Mouse (Mus musculus): ENCODE measurements at regions not wholly inside any gene's neighbourhood (a gene's known extent, or its start where the extent isn't known, plus 50 kb on each side); places are given as distances from the start of the nearest gene placed in this dataset.

DNA sequence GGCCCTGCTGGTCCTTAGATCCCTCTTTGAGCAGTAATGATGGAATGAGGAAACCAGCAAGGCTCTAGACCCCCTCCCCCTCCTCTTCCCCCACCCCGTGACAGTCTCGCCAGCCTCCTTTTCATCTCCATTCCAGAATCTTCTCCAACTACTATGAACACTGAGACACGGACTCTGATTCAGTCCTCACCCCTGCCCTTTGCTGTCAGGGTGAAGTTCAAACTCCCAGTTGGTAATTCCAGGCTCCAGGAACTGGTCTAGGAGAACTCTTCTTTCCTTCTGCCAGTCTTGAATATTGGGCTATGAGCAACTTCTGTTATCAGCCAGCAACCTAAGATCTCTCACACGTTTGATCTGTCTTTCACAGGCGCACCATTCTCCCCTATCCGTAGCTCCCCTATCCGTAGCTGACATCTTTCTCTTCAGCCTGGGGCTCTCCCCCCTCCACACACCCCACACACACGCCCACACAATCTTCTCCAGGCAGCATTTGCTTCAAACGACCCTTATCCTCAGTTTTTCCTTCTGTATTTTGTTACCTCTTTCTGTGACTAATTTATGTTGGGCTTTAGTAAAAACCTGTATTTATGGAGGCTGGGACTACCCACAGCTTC lies 128.6 kb upstream of the Rreb1 start:
- no peak for ATAC-seq (ENCODE audit: poor library complexity, severe bottlenecking)

- ATAC-seq (ENCODE audit: poor library complexity, severe bottlenecking), result no peak
Observed at GRCm38 (mm10) chr13:37651221-37651946, 126.8 kb upstream of the Rreb1 start.

DNA sequence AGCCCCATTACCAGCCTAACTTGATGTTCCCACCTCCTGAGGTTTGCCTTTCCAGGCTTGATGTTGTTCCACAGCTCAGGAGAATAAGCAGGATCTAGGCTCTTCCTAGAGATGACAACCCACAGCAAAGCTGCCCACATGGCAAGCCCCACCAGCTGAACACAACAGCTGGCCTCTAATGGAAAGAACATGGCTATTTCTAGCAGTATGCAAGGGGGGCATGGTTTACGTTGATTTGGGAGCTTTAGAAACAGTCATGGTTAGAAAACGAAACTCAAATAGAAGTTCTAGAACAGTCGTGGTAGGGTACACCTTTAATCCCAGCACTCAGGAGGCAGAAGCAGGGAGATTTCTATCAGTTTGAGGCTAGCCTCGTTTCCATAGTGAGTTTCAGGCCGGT lies 123.5 kb upstream of the Rreb1 start:
- no peak for ATAC-seq (ENCODE audit: poor library complexity, severe bottlenecking)

GRCm38 (mm10) chr13:37657248-37657647 lies 121.0 kb upstream of the Rreb1 start:
- peak; percentile 70 for ATAC-seq (ENCODE audit: poor library complexity, severe bottlenecking)

- peak; percentile 86 for ATAC-seq (ENCODE audit: poor library complexity, severe bottlenecking)
Observed at GRCm38 (mm10) chr13:37658034-37658433, 120.2 kb upstream of the Rreb1 start.

DNA sequence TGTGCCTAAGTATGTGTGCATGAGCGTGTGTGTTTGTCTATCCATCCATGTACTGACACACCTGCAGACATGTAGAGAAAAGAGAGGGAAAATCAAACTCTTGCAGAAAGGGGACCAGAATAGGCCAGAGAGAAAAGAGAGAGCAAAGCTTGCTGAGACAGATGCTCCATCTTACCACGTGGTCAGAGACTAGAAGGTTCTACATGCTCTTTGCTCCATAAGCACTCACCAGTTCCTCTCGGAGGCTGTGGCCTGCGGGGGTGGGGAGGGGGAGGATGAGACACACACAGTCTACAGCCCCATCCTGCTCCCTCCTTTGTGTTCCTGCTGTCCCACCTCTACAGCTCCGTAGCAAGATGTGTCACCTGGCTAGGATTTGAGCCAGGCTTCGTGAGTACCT lies 119.7 kb upstream of the Rreb1 start:
- peak; percentile 26; the same call in 1 of the 2 replicates for ATAC-seq (ENCODE audit: poor library complexity, severe bottlenecking)

- ATAC-seq (ENCODE audit: poor library complexity, severe bottlenecking), result no peak
Observed at GRCm38 (mm10) chr13:37660083-37660482, 118.1 kb upstream of the Rreb1 start.

DNA sequence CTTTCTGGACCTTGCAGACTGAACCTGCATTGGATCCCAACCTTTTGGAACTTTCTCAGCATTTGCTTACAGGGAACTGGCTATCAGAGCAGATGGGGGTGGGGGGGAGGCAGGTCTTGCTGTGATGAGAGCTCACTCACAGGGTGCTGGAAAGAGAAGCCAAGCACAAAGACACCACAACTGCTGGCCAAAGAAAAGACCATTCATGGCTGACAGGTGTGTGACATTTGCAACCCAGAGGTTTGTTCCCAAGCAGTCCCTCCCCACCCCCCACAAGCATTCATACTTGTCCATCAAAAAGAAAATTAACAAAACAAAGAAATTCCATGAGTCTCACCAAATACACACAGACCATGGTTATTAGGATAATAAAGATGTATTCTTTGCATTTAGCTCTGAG lies 117.5 kb upstream of the Rreb1 start:
- no peak for ATAC-seq (ENCODE audit: poor library complexity, severe bottlenecking)

DNA sequence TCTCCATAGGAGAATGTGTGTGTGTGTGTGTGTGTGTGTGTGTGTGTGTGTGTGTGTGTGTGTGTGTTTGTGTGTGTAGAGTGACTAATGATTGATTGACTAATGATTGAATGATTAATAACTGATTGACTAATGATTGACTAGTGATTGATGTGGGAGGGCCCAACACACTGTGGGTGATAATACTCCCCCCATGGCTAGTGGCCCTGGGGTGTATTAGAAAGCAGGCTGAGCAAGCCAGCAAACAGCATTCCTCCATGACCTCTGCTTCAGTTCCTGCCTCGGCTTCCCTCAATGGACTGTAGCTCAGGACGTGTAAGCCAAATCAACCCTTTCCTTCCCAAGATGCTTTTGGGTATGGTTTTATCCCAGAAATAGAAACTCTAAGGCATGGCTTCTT lies 114.1 kb upstream of the Rreb1 start:
- ATAC-seq (ENCODE audit: poor library complexity, severe bottlenecking), result no peak

DNA sequence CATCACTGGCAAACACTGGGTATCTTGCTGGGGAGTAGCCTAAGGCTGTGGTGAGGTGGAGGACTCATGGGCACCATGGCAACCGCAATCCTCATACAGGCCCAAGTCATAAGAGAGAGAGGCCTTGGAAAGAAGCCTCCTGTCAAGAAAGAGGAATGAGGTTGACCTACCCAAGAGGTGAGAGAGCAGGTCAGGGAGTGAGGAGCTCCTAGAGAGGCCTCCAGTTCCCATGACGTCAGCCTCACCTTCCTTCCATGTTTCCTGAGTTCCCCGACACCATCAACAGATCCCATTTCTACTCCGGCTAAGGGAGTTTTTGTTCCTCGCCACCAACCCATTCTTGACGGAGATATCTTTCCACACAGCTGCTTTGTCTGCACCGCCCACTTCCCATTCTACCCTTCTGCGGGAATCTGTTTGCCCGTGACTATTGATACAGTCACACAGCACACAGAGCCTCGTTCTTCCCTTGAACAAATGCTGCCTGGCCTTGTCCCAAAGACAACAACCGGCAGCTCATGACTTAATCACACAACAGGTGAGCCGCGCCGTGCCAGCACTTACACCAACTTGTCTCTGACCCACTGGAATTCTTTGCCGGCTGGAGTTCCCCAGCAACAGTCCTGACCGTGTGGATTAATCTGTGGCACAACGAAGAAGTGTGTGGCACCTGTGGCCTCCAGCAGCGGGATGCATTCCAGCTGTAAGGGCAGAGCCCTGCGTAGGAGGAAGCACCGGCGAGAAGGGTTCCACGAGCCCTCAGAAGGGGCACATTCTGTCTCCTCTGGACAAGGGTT lies 111.8 kb upstream of the Rreb1 start:
- peak; percentile 53 for ATAC-seq (ENCODE audit: poor library complexity, severe bottlenecking)

DNA sequence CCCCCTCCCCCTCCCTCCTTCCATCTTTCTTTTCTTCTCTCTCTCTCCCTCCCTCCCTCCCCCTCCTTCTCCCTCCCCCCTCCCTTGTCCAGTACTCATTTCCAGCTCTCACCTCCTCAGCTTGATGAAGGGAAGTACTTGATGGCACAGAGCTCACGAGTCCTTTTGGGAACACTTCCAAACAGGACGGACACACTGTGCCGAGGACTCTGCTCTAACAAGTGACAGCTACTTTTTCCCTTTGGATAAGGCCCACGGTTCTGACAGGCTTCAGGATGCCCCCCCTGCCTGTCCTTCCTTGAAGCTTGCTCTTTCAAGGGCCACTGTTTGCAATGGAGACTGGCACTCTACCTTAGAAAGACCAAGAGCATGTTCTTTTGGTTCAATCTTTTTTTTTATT lies 110.8 kb upstream of the Rreb1 start:
- no peak for ATAC-seq (ENCODE audit: poor library complexity, severe bottlenecking)

GRCm38 (mm10) chr13:37667871-37668270 lies 110.3 kb upstream of the Rreb1 start:
- ATAC-seq (ENCODE audit: poor library complexity, severe bottlenecking), result no peak

DNA sequence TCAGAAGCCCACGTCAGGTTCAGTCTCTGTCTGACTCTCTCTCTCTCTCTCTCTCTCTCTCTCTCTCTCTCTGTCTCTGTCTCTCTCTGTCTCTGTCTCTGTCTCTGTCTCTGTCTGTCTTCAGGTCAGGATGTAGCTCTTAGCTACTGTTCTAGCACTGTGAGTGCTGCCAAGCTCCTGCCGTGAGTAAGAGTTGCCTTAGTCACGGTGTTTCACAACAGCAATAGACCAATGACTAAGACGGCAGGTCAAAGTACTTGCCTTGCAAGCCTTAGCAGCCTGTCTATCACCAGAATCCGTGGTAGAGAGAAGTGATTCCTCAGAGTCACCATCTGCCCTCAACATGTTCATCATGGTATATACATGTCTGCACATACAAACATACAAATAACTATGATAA lies 107.1 kb upstream of the Rreb1 start:
- ATAC-seq (ENCODE audit: poor library complexity, severe bottlenecking), result peak; percentile 83

GRCm38 (mm10) chr13:37674676-37675350 lies 103.4 kb upstream of the Rreb1 start:
- no peak for ATAC-seq (ENCODE audit: poor library complexity, severe bottlenecking)

- peak; percentile 46 for ATAC-seq (ENCODE audit: poor library complexity, severe bottlenecking)
Observed at GRCm38 (mm10) chr13:37675718-37676117, 102.5 kb upstream of the Rreb1 start.

- ATAC-seq (ENCODE audit: poor library complexity, severe bottlenecking), result no peak
Observed at GRCm38 (mm10) chr13:37676912-37677311, 101.3 kb upstream of the Rreb1 start.

GRCm38 (mm10) chr13:37678251-37678650 lies 99.9 kb upstream of the Rreb1 start:
- ATAC-seq (ENCODE audit: poor library complexity, severe bottlenecking), result no peak

- peak; percentile 71 for ATAC-seq (ENCODE audit: poor library complexity, severe bottlenecking)
Observed at GRCm38 (mm10) chr13:37678772-37679171, 99.4 kb upstream of the Rreb1 start.

GRCm38 (mm10) chr13:37680837-37681619 lies 97.2 kb upstream of the Rreb1 start:
- ATAC-seq (ENCODE audit: poor library complexity, severe bottlenecking), result no peak

DNA sequence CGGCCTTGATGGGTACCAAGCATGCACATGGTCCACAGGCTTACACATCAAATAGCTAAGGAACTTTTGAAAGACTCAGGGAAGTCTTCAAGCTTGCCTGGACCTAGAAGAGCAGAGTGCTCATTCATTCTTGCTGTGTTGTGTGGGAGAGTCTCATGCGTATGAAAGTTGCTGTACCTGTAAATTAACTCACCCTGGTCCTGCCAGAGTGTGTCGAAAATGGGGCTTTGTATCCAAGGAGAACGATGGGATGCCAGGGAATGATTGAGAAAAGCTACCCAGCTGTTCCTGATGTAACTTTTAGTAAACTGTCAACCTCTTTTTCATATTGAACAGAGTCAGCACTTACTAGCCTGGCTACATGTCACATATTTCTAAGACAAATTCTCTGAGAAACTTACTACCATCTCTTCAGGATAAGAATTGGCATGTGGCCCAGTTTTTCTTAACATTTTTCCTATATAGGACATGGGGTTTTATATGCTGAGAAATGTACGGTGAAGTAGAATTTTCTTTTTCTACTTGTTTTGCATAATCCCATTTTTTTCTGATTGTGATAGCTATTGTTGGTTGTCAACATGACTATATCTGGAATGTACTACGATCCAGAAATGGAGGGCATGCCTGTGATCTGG lies 95.0 kb upstream of the Rreb1 start:
- ATAC-seq (ENCODE audit: poor library complexity, severe bottlenecking), result no peak

All from megakaryocyte, adult 5-6 weeks (primary cell).